12 mouse cellular contexts compared by ENCODE assay signal in genomic region chr7:110258196-110258950, GRCm38 (mm10). TPM values are rescaled to one million over a fixed set of nuclear protein-coding genes. Genes with fewer than 3 reads are reported as not detected.
DNase-seq lines count a peak whose midpoint lies in the region; ATAC-seq and TF ChIP-seq lines count a peak whose summit lies in the region.
"Had no signal": no experiment of that assay in that cellular context is flagged by ENCODE, and none has a peak within 500 bp of the region (broad histone marks: within the 10 kb centered on the region; RNA-seq: fewer than 3 reads in every experiment).

No protein-coding gene starts in this region.

- peak overlapping the region; percentile 1; the same call in 1 of the 2 replicates for H3K9ac ChIP-seq in heart, embryonic 11.5 days (ENCODE audit: low read depth, low read length)
- no peak overlapping the region for H3K9ac ChIP-seq in CH12.LX (ENCODE audit: insufficient read depth, low read depth)
- no peak overlapping the region for H3K9ac ChIP-seq in kidney, embryonic 16.5 days (replicated peaks; ENCODE audit: low read length)
- H3K9ac ChIP-seq: forebrain, embryonic 12.5 days had no signal

- 62% methylated on average over 11 of the region's 11 CpGs for WGBS in heart, embryonic 11.5 days (ENCODE audit: insufficient replicate concordance)
- 57% methylated on average over 11 of the region's 11 CpGs for WGBS in kidney, embryonic 16.5 days

- DNase-seq in heart, postnatal 14 days, result no peak
- no peak for DNase-seq in CH12.LX (ENCODE audit: extremely low read depth)
- peak; percentile 29 for DNase-seq in adrenal gland, postnatal 25 days
- no peak for DNase-seq in right cerebral cortex, postnatal 4 days
- DNase-seq in urinary bladder, postnatal 4 days (ENCODE audit: low spot score in 2 of 2), result no peak
- no peak for DNase-seq in right cerebral cortex, postnatal 25 days
- DNase-seq: cerebellum, adult 9-10 months; lung, adult 2 months had no signal

- no peak for TF ChIP-seq RAD21 in CH12.LX (IDR thresholded peaks at IDR 0.05; ENCODE audit: low read depth, low read length)

- no peak for TF ChIP-seq EP300 in CH12.LX (IDR thresholded peaks at IDR 0.05; ENCODE audit: low read length)

- intact Hi-C loops in heart, postnatal 14 days (cut with DNase I), result no loop called here

- H3K4me3 ChIP-seq in heart, embryonic 11.5 days (ENCODE audit: low read depth, low read length), result no peak overlapping the region
- H3K4me3 ChIP-seq in CH12.LX (replicated peaks in 1 of 3; ENCODE audit: low read depth in 2 of 3, low read length in 2 of 3, poor library complexity in 1 of 3), result no peak overlapping the region
- H3K4me3 ChIP-seq in kidney, embryonic 16.5 days (ENCODE audit: low read length), result no peak overlapping the region
- H3K4me3 ChIP-seq: forebrain, embryonic 12.5 days had no signal

- dilution Hi-C loops in CH12.LX (cut with MboI; ENCODE audit: extremely low pct_ligation_motif_present, extremely low pct_unique_long_range_greater_than_20kb, low sequenced_read_pairs), result no loop called here

- H3K36me3 ChIP-seq in heart, embryonic 11.5 days (ENCODE audit: control insufficient read depth, insufficient read depth, low read length), result no peaks in the 10 kb centered on the region
- peaks cover 70 to 91% of the 10 kb centered on the region in 2 experiments for H3K36me3 ChIP-seq in CH12.LX (replicated peaks in 1 of 2; ENCODE audit: control insufficient read depth in 1 of 2, insufficient read depth in 1 of 2, low read length in 1 of 2)
- peaks cover 2% of the 10 kb centered on the region; the same call in 1 of the 2 replicates for H3K36me3 ChIP-seq in kidney, embryonic 16.5 days (ENCODE audit: insufficient read depth, low read length)
- H3K36me3 ChIP-seq: forebrain, embryonic 12.5 days had no signal

- no peak for TF ChIP-seq CTCF in CH12.LX (conservative IDR thresholded peaks at IDR 0.05 in 1 of 2, IDR thresholded peaks at IDR 0.05 in 1 of 2; ENCODE audit: low read depth in 2 of 2, low read length in 2 of 2)

- H3K4me1 ChIP-seq in heart, embryonic 11.5 days (ENCODE audit: control insufficient read depth, insufficient read depth, low read length), result peaks cover 28% of the 10 kb centered on the region
- H3K4me1 ChIP-seq in CH12.LX (ENCODE audit: control insufficient read depth in 1 of 2, insufficient read depth in 2 of 2), result peaks cover 40 to 96% of the 10 kb centered on the region in 2 experiments
- peaks cover 19% of the 10 kb centered on the region; the same call in 1 of the 2 replicates for H3K4me1 ChIP-seq in kidney, embryonic 16.5 days (ENCODE audit: insufficient read depth, low read length)
- H3K4me1 ChIP-seq: forebrain, embryonic 12.5 days had no signal

- 0 out of 2 replicates have a peak overlapping the region, but pooled peaks have one; percentile 24 for H3K27ac ChIP-seq in heart, embryonic 11.5 days (ENCODE audit: low read depth, low read length)
- H3K27ac ChIP-seq in CH12.LX (ENCODE audit: insufficient read depth, low read depth), result peak overlapping the region; percentile 75
- 0 out of 2 replicates have a peak overlapping the region, but pooled peaks have one; percentile 31 for H3K27ac ChIP-seq in kidney, embryonic 16.5 days (ENCODE audit: low read length)
- H3K27ac ChIP-seq: forebrain, embryonic 12.5 days had no signal

- H3K9me3 ChIP-seq in heart, embryonic 11.5 days (replicated peaks; ENCODE audit: control insufficient read depth, low read length), result no peaks in the 10 kb centered on the region
- H3K9me3 ChIP-seq in CH12.LX (replicated peaks; ENCODE audit: low read length), result no peaks in the 10 kb centered on the region
- H3K9me3 ChIP-seq in kidney, embryonic 16.5 days (ENCODE audit: low read length), result no peaks in the 10 kb centered on the region
- H3K9me3 ChIP-seq: forebrain, embryonic 12.5 days had no signal

- TF ChIP-seq POLR2A in CH12.LX (IDR thresholded peaks at IDR 0.05; ENCODE audit: low read depth, low read length), result peak; percentile 36

- in situ Hi-C loops in CH12.LX (cut with MboI; ENCODE audit: low pct_ligation_motif_present, low pct_unique_long_range_greater_than_20kb, low sequenced_read_pairs), result no loop called here

- no peak overlapping the region for H3K4me2 ChIP-seq in heart, embryonic 11.5 days
- H3K4me2 ChIP-seq in CH12.LX (ENCODE audit: insufficient read depth, low read depth, poor library complexity, severe bottlenecking), result no peak overlapping the region
- H3K4me2 ChIP-seq in kidney, embryonic 16.5 days (replicated peaks; ENCODE audit: low read depth, low read length), result no peak overlapping the region
- H3K4me2 ChIP-seq: forebrain, embryonic 12.5 days had no signal

- peaks cover 97% of the 10 kb centered on the region for H3K79me2 ChIP-seq in CH12.LX (replicated peaks; ENCODE audit: control insufficient read depth, extremely low read depth, insufficient read depth, poor library complexity, severe bottlenecking)

- H3K27me3 ChIP-seq in heart, embryonic 11.5 days (ENCODE audit: control insufficient read depth, insufficient read depth, low read length), result no peaks in the 10 kb centered on the region
- H3K27me3 ChIP-seq in CH12.LX (replicated peaks), result no peaks in the 10 kb centered on the region
- H3K27me3 ChIP-seq in kidney, embryonic 16.5 days (ENCODE audit: insufficient read depth, low read length), result no peaks in the 10 kb centered on the region
- H3K27me3 ChIP-seq: forebrain, embryonic 12.5 days had no signal

- ATAC-seq in heart, embryonic 11.5 days (replicated peaks; ENCODE audit: insufficient number of reproducible peaks, low FRiP score, low TSS enrichment), result no peak
- peak; percentile 74; the same call in 1 of the 2 replicates for ATAC-seq in kidney, embryonic 16.5 days (ENCODE audit: low FRiP score, low TSS enrichment)
- ATAC-seq: midbrain, embryonic 16.5 days had no signal

TF ChIP-seq in CH12.LX, 34 proteins besides CTCF, POLR2A, EP300 and RAD21:
- TF ChIP-seq MYC (IDR thresholded peaks at IDR 0.05; ENCODE audit: low read depth, low read length), result no peak
- no peak for TF ChIP-seq MXI1 (IDR thresholded peaks at IDR 0.05; ENCODE audit: low read depth, low read length)
- no peak for TF ChIP-seq ELF1 (IDR thresholded peaks at IDR 0.05; ENCODE audit: low read depth, low read length)
- TF ChIP-seq MAX (IDR thresholded peaks at IDR 0.05; ENCODE audit: low read length), result no peak
- no peak for TF ChIP-seq UBTF (IDR thresholded peaks at IDR 0.05; ENCODE audit: low read depth, low read length)
- TF ChIP-seq USF2 (conservative IDR thresholded peaks at IDR 0.05; ENCODE audit: low read depth, low read length), result no peak
- no peak for TF ChIP-seq JUN (IDR thresholded peaks at IDR 0.05; ENCODE audit: insufficient read depth, low read depth, low read length)
- no peak for TF ChIP-seq ZMIZ1 (IDR thresholded peaks at IDR 0.05; ENCODE audit: low read depth, low read length)
- TF ChIP-seq GABPA (IDR thresholded peaks at IDR 0.05; ENCODE audit: insufficient replicate concordance, low read depth, low read length), result no peak
- TF ChIP-seq ZC3H11A (IDR thresholded peaks at IDR 0.05; ENCODE audit: low read depth, low read length), result no peak
- no peak for TF ChIP-seq CHD1 (IDR thresholded peaks at IDR 0.05; ENCODE audit: low read depth, low read length)

RNA-seq across cellular contexts. Expression of gene Swap70, which starts 36.9 kb away (rescaled TPM):
- polyA plus RNA-seq in heart, embryonic 11.5 days (2014; fragmentation: Nextera tagmentation; extraction: Ambion mirVana), result 14.4 and 18.8 TPM in 2 replicates
- 10 to 100 TPM; 16.0 to 17.3 TPM for total RNA-seq in heart, postnatal 14 days (2021)
- total RNA-seq in CH12.LX (2012; rRNA removed) (296 and 297 TPM in 2 replicates), CH12.LX (2014; rRNA removed) (398 and 409 TPM in 2 replicates)
- polyA plus RNA-seq in CH12.LX (2012; ENCODE audit: insufficient read length, low read depth), result 370 and 388 TPM in 2 replicates
- total RNA-seq in adrenal gland, postnatal 25 days (2021), result 16.2 and 26.7 TPM in 2 replicates
- polyA plus RNA-seq in kidney, embryonic 16.5 days (2015; fragmentation: Nextera tagmentation; extraction: Ambion mirVana), result 32.1 and 34.2 TPM in 2 replicates

Comparison
In these comparisons a context has a peak if more than half of its experiments do, and no peak if none do; other contexts are left out.
1. H3K27ac ChIP-seq: peak in every context shown above with its lines; median percentile 75 in CH12.LX; 31 in kidney, embryonic 16.5 days; 24 in heart, embryonic 11.5 days.
2. RNA of gene Swap70, which starts 36.9 kb away (total RNA-seq): 296 to 409 TPM in CH12.LX; 16.2 to 26.7 TPM in adrenal gland, postnatal 25 days and 16.0 to 17.3 TPM in heart, postnatal 14 days; every median in the first group is over 10 times any median in the second.